Mouse (Mus musculus): ENCODE data around the gene Mmp9.

DNA sequence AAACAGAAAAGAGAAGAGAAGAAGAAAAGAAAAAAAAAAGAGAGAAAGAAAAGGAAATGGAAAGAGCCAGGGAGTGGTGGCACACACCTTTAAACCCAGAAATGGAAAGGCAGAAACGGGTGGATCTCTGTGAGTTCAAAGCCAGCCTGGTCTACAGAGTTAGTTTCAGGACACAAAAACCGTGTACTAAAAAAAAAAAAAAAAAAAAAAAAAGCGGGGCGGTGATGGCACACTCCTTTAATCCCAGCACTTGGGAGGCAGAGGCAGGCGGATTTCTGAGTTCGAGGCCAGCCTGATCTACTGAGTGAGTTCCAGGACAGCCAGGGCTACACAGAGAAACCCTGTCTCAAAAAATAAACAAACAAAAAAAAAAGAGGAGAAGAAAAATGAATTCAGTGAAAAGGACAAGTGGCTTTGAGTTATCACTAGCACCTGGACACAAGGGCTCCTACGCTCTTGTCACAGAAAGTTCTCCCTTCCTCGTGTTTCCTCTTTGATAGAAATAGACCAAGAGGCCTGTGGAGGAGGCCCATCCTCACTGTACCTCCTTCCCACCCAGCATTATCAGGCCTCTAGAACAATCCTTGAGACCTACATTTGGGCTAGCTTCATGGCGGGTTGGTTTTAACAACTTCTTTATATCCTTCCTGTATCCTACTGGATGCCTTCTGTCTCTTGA is 27.7 kb upstream of the Mmp9 start:
- TF ChIP-seq CTCF (conservative IDR thresholded peaks at IDR 0.05; ENCODE audit: low read length) (no peak), POU5F1 (IDR thresholded peaks at IDR 0.05; ENCODE audit: borderline replicate concordance, low read length) (no peak)

Measured in E14TG2a.4 (cell line).